In the genomic region with DNA sequence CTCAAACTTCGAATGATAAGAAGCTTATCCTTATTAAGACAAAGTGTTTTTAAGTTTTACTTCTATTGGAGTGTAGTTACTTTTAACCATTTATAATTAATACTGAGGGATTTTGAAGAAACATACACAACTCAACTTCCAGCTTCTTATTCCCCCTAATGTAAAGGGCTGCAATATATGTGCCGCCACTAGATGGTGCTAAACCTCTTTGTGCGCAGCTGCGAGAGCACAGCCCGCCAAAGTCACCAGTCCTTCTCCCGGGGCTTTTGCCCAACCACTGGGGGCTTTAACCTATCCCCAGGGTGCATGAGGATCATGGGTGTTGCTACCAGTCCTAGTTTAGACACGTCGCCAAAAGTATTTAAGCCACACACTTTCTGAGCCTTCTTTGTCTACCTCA, we compare ENCODE assay signal across 8 mouse cellular contexts.
A peak's percentile ranks its signal among the peaks of the same experiment; 100 is the strongest.
DNase-seq lines count a peak whose midpoint lies in the region; ATAC-seq and TF ChIP-seq lines count a peak whose summit lies in the region.
"Not testable (repeated sequence)": the region's sequence is repeated elsewhere in the genome, so short reads cannot be mapped to it uniquely, and the experiment has no call there.

No protein-coding gene starts in this region.

- H3K36me3 ChIP-seq in lung, embryonic 14.5 days (ENCODE audit: insufficient read depth); neural tube, embryonic 13.5 days: not testable (repeated sequence)

- H3K4me2 ChIP-seq in lung, embryonic 14.5 days = peak overlapping the region; percentile 45
- H3K4me2 ChIP-seq in neural tube, embryonic 13.5 days = peak overlapping the region; percentile 37

- H3K27ac ChIP-seq in cortical plate, adult 2 months (ENCODE audit: insufficient read depth, low read length); lung, embryonic 14.5 days (ENCODE audit: low read depth); neural tube, embryonic 13.5 days (replicated peaks): not testable (repeated sequence)

- H3K4me3 ChIP-seq in cortical plate, adult 2 months (ENCODE audit: insufficient read depth, low read length); lung, embryonic 14.5 days (ENCODE audit: low read depth, low read length); neural tube, embryonic 13.5 days: not testable (repeated sequence)

- not testable (repeated sequence) for H3K9me3 ChIP-seq in lung, embryonic 14.5 days (ENCODE audit: low read depth, low read length); neural tube, embryonic 13.5 days

- peak; percentile 18 for DNase-seq in WW6 (ENCODE audit: low read depth, low spot score)
- DNase-seq in heart, adult 18-20 months = peak; percentile 3 to 51
- peak; percentile 40 for DNase-seq in induced T-regulatory cell, adult 2 months (ENCODE audit: low read depth)
- DNase-seq in layer of hippocampus, postnatal 10 days (ENCODE audit: low spot score in 2 of 2) = peak; percentile 11 to 34
- DNase-seq in lung, embryonic 14.5 days = not testable (repeated sequence)
- peak; percentile 7 for DNase-seq in thymus, postnatal 0 days (ENCODE audit: low spot score)

- not testable (repeated sequence) for TF ChIP-seq POLR2A in cortical plate, adult 2 months (IDR thresholded peaks at IDR 0.05; ENCODE audit: extremely low read depth, insufficient read depth, low read length)

- ATAC-seq in lung, embryonic 14.5 days (ENCODE audit: insufficient read depth) = 0 out of 2 replicates have a peak, but pooled peaks have one; percentile 38
- ATAC-seq in neural tube, embryonic 13.5 days (ENCODE audit: low read depth) = not testable (repeated sequence)

- peak; percentile 34; the same call in 1 of the 2 replicates for TF ChIP-seq CTCF in cortical plate, adult 2 months (IDR thresholded peaks at IDR 0.05; ENCODE audit: extremely low read depth, insufficient read depth, low read length)
- TF ChIP-seq CTCF in lung, embryonic 14.5 days (IDR thresholded peaks at IDR 0.05; ENCODE audit: low read depth) = peak; percentile 70

- not testable (repeated sequence) for H3K9ac ChIP-seq in lung, embryonic 14.5 days; neural tube, embryonic 13.5 days

- WGBS in lung, embryonic 14.5 days = under 1% methylated on average over 8 of the region's 8 CpGs
- 3% methylated on average over 8 of the region's 8 CpGs for WGBS in neural tube, embryonic 13.5 days

- H3K27me3 ChIP-seq in lung, embryonic 14.5 days (ENCODE audit: insufficient read depth, low read length); neural tube, embryonic 13.5 days: not testable (repeated sequence)

- H3K4me1 ChIP-seq in cortical plate, adult 2 months (ENCODE audit: control insufficient read depth, insufficient read depth, low read length); lung, embryonic 14.5 days (ENCODE audit: insufficient read depth); neural tube, embryonic 13.5 days (replicated peaks): not testable (repeated sequence)
